Mouse (Mus musculus): ENCODE results near the gene ccdc198.

- TF ChIP-seq CTCF (IDR thresholded peaks at IDR 0.05; ENCODE audit: borderline replicate concordance, insufficient read depth, low read length) (no peak), POLR2A (IDR thresholded peaks at IDR 0.05; ENCODE audit: low read depth, low read length) (no peak)
Measured at GRCm38 (mm10) chr14:49226986-49227385, 18.3 kb downstream of the ccdc198 start.
